Mouse (Mus musculus) adrenal gland, postnatal 14 days (tissue): Measurements from ENCODE around the gene Slc26a9. TPM values are rescaled to one million over a fixed set of nuclear protein-coding genes. Genes with fewer than 3 reads are reported as not detected.
A peak's percentile ranks its signal among the peaks of the same experiment; 100 is the strongest.

ENCODE experiments used
- DNase-seq: peaks from one replicate; pipeline ENCODE4 v3.0.0; 2021; ENCODE audit warnings: mixed read lengths
- total RNA-seq: library from RNA; stranded (reverse); gene quantifications from 2 replicates; pipeline ENCODE4 v1.2.3, GENCODE M21; 2021

Slc26a9 gene
- total RNA-seq, 1 experiment from 2014 or later = 0.07 TPM

- peak; percentile 17 for DNase-seq
Measured at GRCm38 (mm10) chr1:131736494-131736893, 7.3 kb upstream of the Slc26a9 start.

GRCm38 (mm10) chr1:131737269-131737668, 6.6 kb upstream of the Slc26a9 start:
- DNase-seq = peak; percentile 93

- DNase-seq = no peak
Measured at GRCm38 (mm10) chr1:131738760-131739159, 5.1 kb upstream of the Slc26a9 start.

GRCm38 (mm10) chr1:131739481-131740160, 4.2 kb upstream of the Slc26a9 start:
- no peak for DNase-seq

GRCm38 (mm10) chr1:131745391-131745790, 1.6 kb downstream of the Slc26a9 start:
- DNase-seq = no peak

- peak; percentile 54 for DNase-seq
Measured at GRCm38 (mm10) chr1:131747761-131748160, 3.9 kb downstream of the Slc26a9 start.

- DNase-seq = no peak
Measured at GRCm38 (mm10) chr1:131748636-131749035, 4.8 kb downstream of the Slc26a9 start.

- no peak for DNase-seq
Measured at GRCm38 (mm10) chr1:131749706-131750545, 6.1 kb downstream of the Slc26a9 start.

- peak; percentile 48 for DNase-seq
Measured at GRCm38 (mm10) chr1:131751181-131751890, 7.5 kb downstream of the Slc26a9 start.

GRCm38 (mm10) chr1:131751891-131752311, 8.1 kb downstream of the Slc26a9 start:
- DNase-seq = peak; percentile 75

GRCm38 (mm10) chr1:131754212-131754829, 10.5 kb downstream of the Slc26a9 start:
- no peak for DNase-seq

- DNase-seq = peak; percentile 92
Measured at GRCm38 (mm10) chr1:131754916-131755315, 11.1 kb downstream of the Slc26a9 start.

GRCm38 (mm10) chr1:131757211-131757610, 13.4 kb downstream of the Slc26a9 start:
- DNase-seq = no peak

- no peak for DNase-seq
Measured at GRCm38 (mm10) chr1:131758796-131759195, 15.0 kb downstream of the Slc26a9 start.

GRCm38 (mm10) chr1:131759667-131760427, 16.0 kb downstream of the Slc26a9 start:
- DNase-seq = no peak

GRCm38 (mm10) chr1:131760428-131760820, 16.6 kb downstream of the Slc26a9 start:
- DNase-seq = no peak

GRCm38 (mm10) chr1:131761079-131761831, 17.4 kb downstream of the Slc26a9 start:
- DNase-seq = peak; percentile 55

GRCm38 (mm10) chr1:131763683-131764082, 19.9 kb downstream of the Slc26a9 start:
- DNase-seq = no peak

GRCm38 (mm10) chr1:131764581-131765338, 20.9 kb downstream of the Slc26a9 start:
- peak; percentile 54 for DNase-seq
